Mouse (Mus musculus): ENCODE measurements at regions not wholly inside any gene's neighbourhood (a gene's known extent, or its start where the extent isn't known, plus 50 kb on each side); places are given as distances from the start of the nearest gene placed in this dataset.

DNA sequence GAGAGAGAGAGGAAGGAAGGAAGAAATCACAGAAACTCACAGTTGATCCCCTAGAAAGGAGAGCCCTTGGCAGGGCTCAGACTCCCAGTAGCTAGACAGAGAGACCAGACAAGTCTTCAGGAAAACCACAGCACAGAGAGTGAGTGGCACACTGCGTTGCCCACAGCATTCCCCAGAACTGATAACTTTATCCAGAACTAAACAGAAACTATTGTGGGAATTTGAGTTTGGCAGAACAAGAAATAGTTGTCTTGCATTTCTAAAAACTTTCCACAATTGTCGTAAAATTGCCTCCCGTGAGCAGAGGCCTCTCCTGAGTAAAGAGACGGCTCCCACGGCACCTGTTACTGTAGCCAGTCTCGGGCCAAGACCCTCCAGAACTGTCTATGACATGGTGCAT lies 178.1 kb downstream of the Setd4 start:
- ATAC-seq (ENCODE audit: low FRiP score, low read depth) (no peak), DNase-seq (ENCODE audit: low spot score) (no peak)
- TF ChIP-seq POLR2A (IDR thresholded peaks at IDR 0.05; ENCODE audit: borderline replicate concordance, extremely low read depth, insufficient read depth, insufficient read length) = no peak
- Histone ChIP-seq H3K4me2 (replicated peaks; ENCODE audit: low read depth, low read length, severe bottlenecking) (no peak overlapping the region), H3K36me3 (ENCODE audit: control insufficient read depth, insufficient read depth, low read length) (no peaks in the 10 kb centered on the region), H3K4me3 (replicated peaks; ENCODE audit: low read length) (no peak overlapping the region), H3K27me3 (ENCODE audit: control insufficient read depth, insufficient read depth, low read length) (no peaks in the 10 kb centered on the region), H3K27ac (replicated peaks; ENCODE audit: low read depth, low read length) (no peak overlapping the region), H3K9ac (ENCODE audit: low read depth, low read length, severe bottlenecking) (no peak overlapping the region), H3K4me1 (ENCODE audit: control insufficient read depth, insufficient read depth, low read length) (peaks cover 10% of the 10 kb centered on the region; the same call in 1 of the 2 replicates), H3K9me3 (ENCODE audit: control insufficient read depth, low read length) (no peaks in the 10 kb centered on the region)
- 53% methylated on average over 6 of the region's 6 CpGs for WGBS

- Histone ChIP-seq H3K4me3 (replicated peaks; ENCODE audit: low read length) (no peak overlapping the region), H3K9me3 (ENCODE audit: control insufficient read depth, low read length) (no peaks in the 10 kb centered on the region), H3K36me3 (ENCODE audit: control insufficient read depth, insufficient read depth, low read length) (no peaks in the 10 kb centered on the region), H3K4me2 (replicated peaks; ENCODE audit: low read depth, low read length, severe bottlenecking) (peak overlapping the region; percentile 29; the same call in 1 of the 2 replicates), H3K9ac (ENCODE audit: low read depth, low read length, severe bottlenecking) (0 out of 2 replicates have a peak overlapping the region, but pooled peaks have one; percentile 28), H3K27ac (replicated peaks; ENCODE audit: low read depth, low read length) (no peak overlapping the region), H3K27me3 (ENCODE audit: control insufficient read depth, insufficient read depth, low read length) (no peaks in the 10 kb centered on the region), H3K4me1 (ENCODE audit: control insufficient read depth, insufficient read depth, low read length) (peaks cover 10% of the 10 kb centered on the region; the same call in 1 of the 2 replicates)
- DNase-seq (ENCODE audit: low spot score) = no peak
- TF ChIP-seq POLR2A (IDR thresholded peaks at IDR 0.05; ENCODE audit: borderline replicate concordance, extremely low read depth, insufficient read depth, insufficient read length) = no peak
- WGBS = 22% methylated on average over 13 of the region's 13 CpGs
- ATAC-seq (ENCODE audit: low FRiP score, low read depth) = no peak
These were observed 180.7 kb downstream of the Setd4 start for GRCm38 (mm10) chr16:93423174-93423573.

DNA sequence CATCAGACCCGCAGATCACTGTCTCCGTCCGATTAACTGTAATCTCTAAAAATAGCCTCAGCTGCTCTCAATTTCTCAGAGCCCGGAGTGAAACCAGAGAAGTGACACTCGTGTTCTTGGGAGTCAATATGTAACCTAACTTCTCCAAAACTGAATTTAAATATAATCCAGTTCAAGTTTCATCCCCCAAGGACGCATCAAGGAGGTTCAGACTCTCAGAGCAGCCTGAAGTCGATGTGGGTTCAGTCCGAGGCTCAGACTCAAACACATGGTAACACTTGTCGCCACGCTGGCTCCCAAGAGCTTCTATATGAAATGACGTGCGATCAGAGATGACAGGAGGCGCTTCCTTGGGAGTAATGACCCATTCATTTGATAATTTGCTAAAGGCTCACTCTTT lies 181.6 kb downstream of the Setd4 start:
- TF ChIP-seq POLR2A (IDR thresholded peaks at IDR 0.05; ENCODE audit: borderline replicate concordance, extremely low read depth, insufficient read depth, insufficient read length) = no peak
- 46% methylated on average over 13 of the region's 13 CpGs for WGBS
- peak; percentile 7 for DNase-seq (ENCODE audit: low spot score)

DNA sequence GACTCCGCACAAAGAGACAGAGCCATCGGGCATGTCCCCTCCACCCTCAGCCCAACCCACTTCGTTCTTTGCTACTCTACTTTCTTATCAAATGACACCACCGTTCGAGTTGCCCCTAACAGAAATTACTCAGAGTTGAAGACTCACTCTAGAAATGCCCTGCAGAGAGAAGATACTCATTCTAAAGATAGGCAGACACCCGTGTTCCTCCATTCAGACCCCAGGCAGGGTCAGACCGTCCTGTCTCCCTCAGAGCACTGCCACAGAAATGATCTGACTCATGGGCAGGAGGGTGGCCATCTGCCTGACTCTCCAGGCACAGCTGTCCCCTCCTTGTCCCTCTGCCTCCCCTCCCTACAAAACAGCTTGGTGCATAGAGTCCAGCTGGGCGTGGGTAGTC lies 185.6 kb downstream of the Setd4 start:
- ATAC-seq (ENCODE audit: low FRiP score, low read depth) (no peak), DNase-seq (ENCODE audit: low spot score) (no peak)
- H3K27me3 ChIP-seq (ENCODE audit: control insufficient read depth, insufficient read depth, low read length) = no peaks in the 10 kb centered on the region
- WGBS = 81% methylated on average over 8 of the region's 8 CpGs
- no peaks in the 10 kb centered on the region for H3K36me3 ChIP-seq (ENCODE audit: control insufficient read depth, insufficient read depth, low read length)
- peaks cover 5% of the 10 kb centered on the region; the same call in 1 of the 2 replicates for H3K4me1 ChIP-seq (ENCODE audit: control insufficient read depth, insufficient read depth, low read length)
- no peaks in the 10 kb centered on the region for H3K9me3 ChIP-seq (ENCODE audit: control insufficient read depth, low read length)
- no peak overlapping the region for H3K9ac ChIP-seq (ENCODE audit: low read depth, low read length, severe bottlenecking)
- H3K4me2 ChIP-seq (replicated peaks; ENCODE audit: low read depth, low read length, severe bottlenecking) = no peak overlapping the region
- no peak overlapping the region for H3K27ac ChIP-seq (replicated peaks; ENCODE audit: low read depth, low read length)
- no peak overlapping the region for H3K4me3 ChIP-seq (replicated peaks; ENCODE audit: low read length)
- no peak for TF ChIP-seq POLR2A (IDR thresholded peaks at IDR 0.05; ENCODE audit: borderline replicate concordance, extremely low read depth, insufficient read depth, insufficient read length)

More for the DNA sequence above, 181.6 kb downstream of the Setd4 start:
- Histone ChIP-seq H3K9ac (ENCODE audit: low read depth, low read length, severe bottlenecking) (no peak overlapping the region), H3K4me3 (replicated peaks; ENCODE audit: low read length) (no peak overlapping the region), H3K9me3 (ENCODE audit: control insufficient read depth, low read length) (no peaks in the 10 kb centered on the region), H3K4me2 (replicated peaks; ENCODE audit: low read depth, low read length, severe bottlenecking) (no peak overlapping the region), H3K27ac (replicated peaks; ENCODE audit: low read depth, low read length) (no peak overlapping the region), H3K27me3 (ENCODE audit: control insufficient read depth, insufficient read depth, low read length) (no peaks in the 10 kb centered on the region), H3K4me1 (ENCODE audit: control insufficient read depth, insufficient read depth, low read length) (peaks cover 10% of the 10 kb centered on the region; the same call in 1 of the 2 replicates), H3K36me3 (ENCODE audit: control insufficient read depth, insufficient read depth, low read length) (no peaks in the 10 kb centered on the region)
- peak; percentile 34; the same call in 1 of the 2 replicates for ATAC-seq (ENCODE audit: low FRiP score, low read depth)

GRCm38 (mm10) chr16:93417831-93418230 lies 186.0 kb downstream of the Setd4 start:
- ATAC-seq (ENCODE audit: low FRiP score, low read depth) = no peak
- H3K27me3 ChIP-seq (ENCODE audit: control insufficient read depth, insufficient read depth, low read length) = no peaks in the 10 kb centered on the region
- no peak for DNase-seq (ENCODE audit: low spot score)
- H3K36me3 ChIP-seq (ENCODE audit: control insufficient read depth, insufficient read depth, low read length) = no peaks in the 10 kb centered on the region
- 85% methylated on average over 8 of the region's 8 CpGs for WGBS
- no peak overlapping the region for H3K4me2 ChIP-seq (replicated peaks; ENCODE audit: low read depth, low read length, severe bottlenecking)
- TF ChIP-seq POLR2A (IDR thresholded peaks at IDR 0.05; ENCODE audit: borderline replicate concordance, extremely low read depth, insufficient read depth, insufficient read length) = no peak
- no peaks in the 10 kb centered on the region for H3K9me3 ChIP-seq (ENCODE audit: control insufficient read depth, low read length)
- H3K27ac ChIP-seq (replicated peaks; ENCODE audit: low read depth, low read length) = no peak overlapping the region
- H3K4me1 ChIP-seq (ENCODE audit: control insufficient read depth, insufficient read depth, low read length) = 0 out of 2 replicates have a peak, but pooled peaks cover 2% of the 10 kb centered on the region
- H3K9ac ChIP-seq (ENCODE audit: low read depth, low read length, severe bottlenecking) = no peak overlapping the region
- H3K4me3 ChIP-seq (replicated peaks; ENCODE audit: low read length) = no peak overlapping the region
